Mouse (Mus musculus) neural tube, embryonic 14.5 days (tissue): ENCODE measurements around the gene Ttbk1. TPM values are rescaled to one million over a fixed set of nuclear protein-coding genes. Genes with fewer than 3 reads are reported as not detected.

Experiments
- ATAC-seq: fragments of 200-750 bp; cut with Nextera tagmentation; 2 replicates; pipeline ENCODE4 v1.8.0; 2017; ENCODE audit warnings: low read depth, mild to moderate bottlenecking, moderate TSS enrichment, moderate library complexity
- H3K27ac ChIP-seq: fragments of 300-500 bp; sonication (generic); 2 replicates; pipeline ENCODE4 v1.5.1; 2014; ENCODE audit warnings: low read depth, mild to moderate bottlenecking, control low read depth, low read length, moderate library complexity, mixed read lengths
- H3K27me3 ChIP-seq: fragments of 300-500 bp; sonication (generic); 2 replicates; pipeline ENCODE4 v1.6.1; 2014; ENCODE audit warnings: low read length; ENCODE audit not compliant: control insufficient read depth, insufficient read depth
- H3K36me3 ChIP-seq: fragments of 300-500 bp; sonication (generic); 2 replicates; pipeline ENCODE4 v1.6.1; 2014; ENCODE audit warnings: low read length, mixed read lengths; ENCODE audit not compliant: control insufficient read depth, insufficient read depth
- H3K4me1 ChIP-seq: fragments of 300-500 bp; sonication (generic); 2 replicates; pipeline ENCODE4 v1.6.1; 2014; ENCODE audit warnings: low read length; ENCODE audit not compliant: control insufficient read depth, insufficient read depth
- H3K4me2 ChIP-seq: fragments of 300-500 bp; sonication (generic); 2 replicates; pipeline ENCODE4 v1.6.1; 2014; ENCODE audit warnings: mild to moderate bottlenecking, low read depth, low read length, control low read depth
- H3K4me3 ChIP-seq: fragments of 300-500 bp; sonication (generic); 2 replicates; pipeline ENCODE4 v1.5.1; 2014; ENCODE audit warnings: low read depth, low read length, control low read depth, mixed read lengths
- H3K9ac ChIP-seq: fragments of 300-500 bp; sonication (generic); replicated peaks from 2 replicates; pipeline ENCODE4 v1.6.1; 2014; ENCODE audit warnings: low read depth, mild to moderate bottlenecking, control low read depth, low read length, mixed read lengths
- H3K9me3 ChIP-seq: fragments of 300-500 bp; sonication (generic); 2 replicates; pipeline ENCODE4 v1.6.1; 2016; ENCODE audit warnings: low read length; ENCODE audit not compliant: control insufficient read depth
- WGBS: fragments of 180-500 bp; shearing (Covaris S2); extraction: QIAGEN DNeasy Blood & Tissue Kit; methylation state at CpG from one replicate; pipeline ENCODE4 v1.1.7; 2014; 5-methylcytosine and 5-hydroxymethylcytosine counted together
- polyA plus RNA-seq: library from polyadenylated mRNA; unstranded; fragments of >200 nt; fragmentation: Nextera tagmentation; extraction: Ambion mirVana; gene quantifications from 2 replicates; pipeline ENCODE4 v1.2.1, GENCODE M21; 2014

Gene Ttbk1
- polyA plus RNA-seq, 1 experiment from 2014 or later = 6.3 TPM

GRCm38 (mm10) chr17:46486995-46487394 lies 480 bp downstream of the Ttbk1 start:
- H3K27ac ChIP-seq = peak overlapping the region; percentile 69
- H3K4me3 ChIP-seq = peak overlapping the region; percentile 75
- WGBS = 1% methylated on average over 22 of the region's 22 CpGs
- no peaks in the 10 kb centered on the region for H3K27me3 ChIP-seq
- H3K9ac ChIP-seq = peak overlapping the region; percentile 95
- H3K36me3 ChIP-seq = no peaks in the 10 kb centered on the region
- no peaks in the 10 kb centered on the region for H3K9me3 ChIP-seq
- peaks cover 32% of the 10 kb centered on the region for H3K4me1 ChIP-seq
- H3K4me2 ChIP-seq = peak overlapping the region; percentile 64
- ATAC-seq = peak; percentile 67

- peak overlapping the region; percentile 56; the same call in 1 of the 2 replicates for H3K9ac ChIP-seq
- H3K4me3 ChIP-seq = peak overlapping the region; percentile 31
- no peak for ATAC-seq
- H3K9me3 ChIP-seq = no peaks in the 10 kb centered on the region
- no peaks in the 10 kb centered on the region for H3K27me3 ChIP-seq
- H3K27ac ChIP-seq = no peak overlapping the region; the same call in 1 of the 2 replicates
- H3K4me2 ChIP-seq = peak overlapping the region; percentile 69
- WGBS = 5% methylated on average over 6 of the region's 6 CpGs
- H3K4me1 ChIP-seq = peaks cover 32% of the 10 kb centered on the region
- H3K36me3 ChIP-seq = peaks cover 10% of the 10 kb centered on the region; the same call in 1 of the 2 replicates
Measured at GRCm38 (mm10) chr17:46484461-46484875, 3.0 kb downstream of the Ttbk1 start.

- WGBS = 1% methylated on average over 13 of the region's 13 CpGs
- peak overlapping the region; percentile 69 for H3K4me2 ChIP-seq
- peaks cover 14% of the 10 kb centered on the region for H3K36me3 ChIP-seq
- H3K9me3 ChIP-seq = no peaks in the 10 kb centered on the region
- H3K4me3 ChIP-seq = peak overlapping the region; percentile 31
- ATAC-seq = no peak
- no peaks in the 10 kb centered on the region for H3K27me3 ChIP-seq
- peak overlapping the region; percentile 44; the same call in 1 of the 2 replicates for H3K27ac ChIP-seq
- peaks cover 32% of the 10 kb centered on the region for H3K4me1 ChIP-seq
- peak overlapping the region; percentile 56 for H3K9ac ChIP-seq
Measured at GRCm38 (mm10) chr17:46484021-46484431, 3.4 kb downstream of the Ttbk1 start.

GRCm38 (mm10) chr17:46483561-46484001 lies 3.9 kb downstream of the Ttbk1 start:
- H3K4me1 ChIP-seq = peaks cover 32% of the 10 kb centered on the region
- ATAC-seq = peak; percentile 24; the same call in 1 of the 2 replicates
- peak overlapping the region; percentile 31 for H3K4me3 ChIP-seq
- H3K9me3 ChIP-seq = no peaks in the 10 kb centered on the region
- H3K36me3 ChIP-seq = peaks cover 18% of the 10 kb centered on the region
- H3K9ac ChIP-seq = peak overlapping the region; percentile 56
- no peak overlapping the region for H3K27ac ChIP-seq
- under 1% methylated on average over 16 of the region's 16 CpGs for WGBS
- H3K27me3 ChIP-seq = no peaks in the 10 kb centered on the region
- H3K4me2 ChIP-seq = peak overlapping the region; percentile 69

GRCm38 (mm10) chr17:46477286-46477685 lies 10.2 kb downstream of the Ttbk1 start:
- Histone ChIP-seq H3K4me3 (no peak overlapping the region), H3K4me2 (no peak overlapping the region), H3K9me3 (no peaks in the 10 kb centered on the region), H3K36me3 (peaks cover 65% of the 10 kb centered on the region), H3K27ac (no peak overlapping the region), H3K27me3 (no peaks in the 10 kb centered on the region), H3K9ac (no peak overlapping the region), H3K4me1 (no peaks in the 10 kb centered on the region)
- ATAC-seq = no peak
- WGBS = 84% methylated on average over 15 of the region's 15 CpGs

GRCm38 (mm10) chr17:46476601-46477000 lies 10.9 kb downstream of the Ttbk1 start:
- no peak overlapping the region for H3K4me3 ChIP-seq
- 81% methylated on average over 8 of the region's 8 CpGs for WGBS
- H3K4me1 ChIP-seq = no peaks in the 10 kb centered on the region
- peaks cover 65% of the 10 kb centered on the region for H3K36me3 ChIP-seq
- H3K27me3 ChIP-seq = no peaks in the 10 kb centered on the region
- H3K9me3 ChIP-seq = no peaks in the 10 kb centered on the region
- no peak overlapping the region for H3K4me2 ChIP-seq
- no peak overlapping the region for H3K27ac ChIP-seq
- ATAC-seq = no peak
- H3K9ac ChIP-seq = no peak overlapping the region

GRCm38 (mm10) chr17:46467830-46468229 lies 19.6 kb downstream of the Ttbk1 start:
- H3K27me3 ChIP-seq = no peaks in the 10 kb centered on the region
- H3K9ac ChIP-seq = no peak overlapping the region
- WGBS = 72% methylated on average over 9 of the region's 9 CpGs
- ATAC-seq = no peak
- no peak overlapping the region for H3K4me2 ChIP-seq
- no peaks in the 10 kb centered on the region for H3K9me3 ChIP-seq
- H3K27ac ChIP-seq = no peak overlapping the region
- peaks cover 50% of the 10 kb centered on the region for H3K36me3 ChIP-seq
- H3K4me3 ChIP-seq = no peak overlapping the region
- no peaks in the 10 kb centered on the region for H3K4me1 ChIP-seq

- no peaks in the 10 kb centered on the region for H3K9me3 ChIP-seq
- H3K27ac ChIP-seq = no peak overlapping the region
- peaks cover 4% of the 10 kb centered on the region; the same call in 1 of the 2 replicates for H3K27me3 ChIP-seq
- H3K4me2 ChIP-seq = no peak overlapping the region
- H3K36me3 ChIP-seq = peaks cover 31% of the 10 kb centered on the region
- WGBS = 81% methylated on average over 5 of the region's 5 CpGs
- no peaks in the 10 kb centered on the region for H3K4me1 ChIP-seq
- no peak overlapping the region for H3K4me3 ChIP-seq
- H3K9ac ChIP-seq = no peak overlapping the region
- no peak for ATAC-seq
Measured at GRCm38 (mm10) chr17:46462226-46462625, 25.2 kb downstream of the Ttbk1 start.

- 21% methylated on average over 8 of the region's 8 CpGs for WGBS
- 0 out of 2 replicates have a peak overlapping the region, but pooled peaks have one; percentile 16 for H3K4me2 ChIP-seq
- H3K4me1 ChIP-seq = no peaks in the 10 kb centered on the region; the same call in 1 of the 2 replicates
- no peak overlapping the region; the same call in 1 of the 2 replicates for H3K9ac ChIP-seq
- no peaks in the 10 kb centered on the region for H3K9me3 ChIP-seq
- peaks cover 4% of the 10 kb centered on the region; the same call in 1 of the 2 replicates for H3K27me3 ChIP-seq
- H3K4me3 ChIP-seq = no peak overlapping the region
- H3K27ac ChIP-seq = no peak overlapping the region
- no peak for ATAC-seq
- H3K36me3 ChIP-seq = peaks cover 22% of the 10 kb centered on the region
Measured at GRCm38 (mm10) chr17:46461347-46461746, 26.1 kb downstream of the Ttbk1 start.
